Mouse (Mus musculus) kidney, adult 2 months (tissue): ENCODE measurements around the gene Mgl2.

Experiments
- CTCF ChIP-seq: fragments of 200-500 bp; conservative IDR thresholded peaks from 2 replicates; pipeline ENCODE4 v1.5.1; 2011; ENCODE audit warnings: low read depth, mild to moderate bottlenecking, control low read depth, low read length, moderate library complexity, mixed read lengths; ENCODE audit not compliant: insufficient read depth, insufficient read length
- POLR2A ChIP-seq: fragments of 200-500 bp; IDR thresholded peaks from one replicate; pipeline ENCODE4 v1.6.1; 2011; ENCODE audit warnings: low read depth, low read length, control low read depth

GRCm38 (mm10) chr11:70180496-70180895 lies 50.4 kb downstream of the Mgl2 start:
- TF ChIP-seq CTCF (no peak), POLR2A (no peak)
